Mouse (Mus musculus): ENCODE data around the gene Myof. TPM values are rescaled to one million over a fixed set of nuclear protein-coding genes. Genes with fewer than 3 reads are reported as not detected.

Myof gene
- polyA plus RNA-seq (2015; fragmentation: Nextera tagmentation; extraction: Ambion mirVana), result 5.5 and 6.7 TPM in 2 replicates

- Histone ChIP-seq H3K4me3 (ENCODE audit: low read length) (peak within 1 kb of the TSS; percentile 62), H3K4me2 (ENCODE audit: low read depth, low read length) (peak within 1 kb of the TSS; percentile 93), H3K9ac (ENCODE audit: low read length) (peak within 1 kb of the TSS; percentile 73), H3K27ac (ENCODE audit: low read length) (peak within 1 kb of the TSS; percentile 62), H3K9me3 (replicated peaks; ENCODE audit: control insufficient read depth, low read length) (no peaks in the 10 kb centered on the region), H3K4me1 (ENCODE audit: control insufficient read depth, insufficient read depth, low read length) (peaks cover 11% of the 10 kb centered on the region; the same call in 1 of the 2 replicates), H3K36me3 (ENCODE audit: control insufficient read depth, insufficient read depth) (no peaks in the 10 kb centered on the region), H3K27me3 (ENCODE audit: control insufficient read depth, insufficient read depth, low read length) (0 out of 2 replicates have a peak, but pooled peaks cover 2% of the 10 kb centered on the region)
- peak; percentile 59 for ATAC-seq (replicated peaks; ENCODE audit: extremely low read depth, insufficient read depth, low FRiP score)
- WGBS, result under 1% methylated on average over 28 of the region's 28 CpGs
Measured at GRCm38 (mm10) chr19:38043281-38043981, at the start of gene Myof. Myof (minus strand) TSS chr19:38043577.

- Histone ChIP-seq H3K36me3 (ENCODE audit: control insufficient read depth, insufficient read depth) (no peaks in the 10 kb centered on the region), H3K9me3 (replicated peaks; ENCODE audit: control insufficient read depth, low read length) (no peaks in the 10 kb centered on the region), H3K4me2 (ENCODE audit: low read depth, low read length) (no peak overlapping the region), H3K27ac (ENCODE audit: low read length) (no peak overlapping the region), H3K4me3 (ENCODE audit: low read length) (no peak overlapping the region), H3K4me1 (ENCODE audit: control insufficient read depth, insufficient read depth, low read length) (no peaks in the 10 kb centered on the region), H3K27me3 (ENCODE audit: control insufficient read depth, insufficient read depth, low read length) (peaks cover 16% of the 10 kb centered on the region), H3K9ac (ENCODE audit: low read length) (no peak overlapping the region)
- WGBS, result 78% methylated on average over 4 of the region's 4 CpGs
- no peak for ATAC-seq (replicated peaks; ENCODE audit: extremely low read depth, insufficient read depth, low FRiP score)
Measured at GRCm38 (mm10) chr19:38091512-38091985, 48.2 kb upstream of the Myof start.

- Histone ChIP-seq H3K36me3 (ENCODE audit: control insufficient read depth, insufficient read depth) (no peaks in the 10 kb centered on the region), H3K9me3 (replicated peaks; ENCODE audit: control insufficient read depth, low read length) (no peaks in the 10 kb centered on the region), H3K27me3 (ENCODE audit: control insufficient read depth, insufficient read depth, low read length) (no peaks in the 10 kb centered on the region; the same call in 1 of the 2 replicates), H3K4me1 (ENCODE audit: control insufficient read depth, insufficient read depth, low read length) (no peaks in the 10 kb centered on the region), H3K4me3 (ENCODE audit: low read length) (no peak overlapping the region), H3K4me2 (ENCODE audit: low read depth, low read length) (no peak overlapping the region), H3K27ac (ENCODE audit: low read length) (no peak overlapping the region), H3K9ac (ENCODE audit: low read length) (no peak overlapping the region)
- ATAC-seq (replicated peaks; ENCODE audit: extremely low read depth, insufficient read depth, low FRiP score), result no peak
- 68% methylated on average over 8 of the region's 8 CpGs for WGBS
Measured at GRCm38 (mm10) chr19:38089358-38089757, 46.0 kb upstream of the Myof start.

GRCm38 (mm10) chr19:38086948-38087551, 43.7 kb upstream of the Myof start:
- H3K4me2 ChIP-seq (ENCODE audit: low read depth, low read length), result peak overlapping the region; percentile 6; the same call in 1 of the 2 replicates
- no peak overlapping the region for H3K4me3 ChIP-seq (ENCODE audit: low read length)
- no peaks in the 10 kb centered on the region for H3K36me3 ChIP-seq (ENCODE audit: control insufficient read depth, insufficient read depth)
- H3K27ac ChIP-seq (ENCODE audit: low read length), result no peak overlapping the region
- H3K9me3 ChIP-seq (replicated peaks; ENCODE audit: control insufficient read depth, low read length), result no peaks in the 10 kb centered on the region
- H3K4me1 ChIP-seq (ENCODE audit: control insufficient read depth, insufficient read depth, low read length), result no peaks in the 10 kb centered on the region
- peak; percentile 82 for ATAC-seq (replicated peaks; ENCODE audit: extremely low read depth, insufficient read depth, low FRiP score)
- H3K9ac ChIP-seq (ENCODE audit: low read length), result peak overlapping the region; percentile 33; the same call in 1 of the 2 replicates
- 46% methylated on average over 11 of the region's 11 CpGs for WGBS
- H3K27me3 ChIP-seq (ENCODE audit: control insufficient read depth, insufficient read depth, low read length), result no peaks in the 10 kb centered on the region; the same call in 1 of the 2 replicates

- Histone ChIP-seq H3K4me3 (ENCODE audit: low read length) (no peak overlapping the region), H3K36me3 (ENCODE audit: control insufficient read depth, insufficient read depth) (no peaks in the 10 kb centered on the region), H3K27ac (ENCODE audit: low read length) (no peak overlapping the region), H3K4me1 (ENCODE audit: control insufficient read depth, insufficient read depth, low read length) (no peaks in the 10 kb centered on the region), H3K27me3 (ENCODE audit: control insufficient read depth, insufficient read depth, low read length) (peaks cover 2% of the 10 kb centered on the region; the same call in 1 of the 2 replicates), H3K9ac (ENCODE audit: low read length) (no peak overlapping the region), H3K4me2 (ENCODE audit: low read depth, low read length) (no peak overlapping the region), H3K9me3 (replicated peaks; ENCODE audit: control insufficient read depth, low read length) (no peaks in the 10 kb centered on the region)
- 69% methylated on average over 4 of the region's 4 CpGs for WGBS
- ATAC-seq (replicated peaks; ENCODE audit: extremely low read depth, insufficient read depth, low FRiP score), result no peak
Measured at GRCm38 (mm10) chr19:38085841-38086240, 42.5 kb upstream of the Myof start.

- H3K4me3 ChIP-seq (ENCODE audit: low read length), result no peak overlapping the region
- H3K4me1 ChIP-seq (ENCODE audit: control insufficient read depth, insufficient read depth, low read length), result no peaks in the 10 kb centered on the region
- no peaks in the 10 kb centered on the region for H3K9me3 ChIP-seq (replicated peaks; ENCODE audit: control insufficient read depth, low read length)
- H3K9ac ChIP-seq (ENCODE audit: low read length), result no peak overlapping the region
- no peak overlapping the region for H3K27ac ChIP-seq (ENCODE audit: low read length)
- no peak for ATAC-seq (replicated peaks; ENCODE audit: extremely low read depth, insufficient read depth, low FRiP score)
- H3K27me3 ChIP-seq (ENCODE audit: control insufficient read depth, insufficient read depth, low read length), result peaks cover 2% of the 10 kb centered on the region; the same call in 1 of the 2 replicates
- H3K36me3 ChIP-seq (ENCODE audit: control insufficient read depth, insufficient read depth), result no peaks in the 10 kb centered on the region
- H3K4me2 ChIP-seq (ENCODE audit: low read depth, low read length), result no peak overlapping the region
- 56% methylated on average over 5 of the region's 5 CpGs for WGBS
Measured at GRCm38 (mm10) chr19:38082931-38083525, 39.7 kb upstream of the Myof start.

GRCm38 (mm10) chr19:38081361-38081760, 38.0 kb upstream of the Myof start:
- no peak overlapping the region for H3K9ac ChIP-seq (ENCODE audit: low read length)
- no peak overlapping the region for H3K4me3 ChIP-seq (ENCODE audit: low read length)
- no peaks in the 10 kb centered on the region for H3K9me3 ChIP-seq (replicated peaks; ENCODE audit: control insufficient read depth, low read length)
- no peak for ATAC-seq (replicated peaks; ENCODE audit: extremely low read depth, insufficient read depth, low FRiP score)
- H3K36me3 ChIP-seq (ENCODE audit: control insufficient read depth, insufficient read depth), result no peaks in the 10 kb centered on the region
- H3K27ac ChIP-seq (ENCODE audit: low read length), result no peak overlapping the region
- WGBS, result 73% methylated on average over 3 of the region's 3 CpGs
- no peak overlapping the region for H3K4me2 ChIP-seq (ENCODE audit: low read depth, low read length)
- H3K4me1 ChIP-seq (ENCODE audit: control insufficient read depth, insufficient read depth, low read length), result no peaks in the 10 kb centered on the region
- H3K27me3 ChIP-seq (ENCODE audit: control insufficient read depth, insufficient read depth, low read length), result peaks cover 2% of the 10 kb centered on the region; the same call in 1 of the 2 replicates

- H3K36me3 ChIP-seq (ENCODE audit: control insufficient read depth, insufficient read depth), result peaks cover 7% of the 10 kb centered on the region
- H3K9me3 ChIP-seq (replicated peaks; ENCODE audit: control insufficient read depth, low read length), result no peaks in the 10 kb centered on the region
- ATAC-seq (replicated peaks; ENCODE audit: extremely low read depth, insufficient read depth, low FRiP score), result no peak
- H3K4me2 ChIP-seq (ENCODE audit: low read depth, low read length), result no peak overlapping the region
- no peaks in the 10 kb centered on the region for H3K4me1 ChIP-seq (ENCODE audit: control insufficient read depth, insufficient read depth, low read length)
- no peak overlapping the region for H3K9ac ChIP-seq (ENCODE audit: low read length)
- 81% methylated on average over 3 of the region's 3 CpGs for WGBS
- 0 out of 2 replicates have a peak, but pooled peaks cover 2% of the 10 kb centered on the region for H3K27me3 ChIP-seq (ENCODE audit: control insufficient read depth, insufficient read depth, low read length)
- H3K4me3 ChIP-seq (ENCODE audit: low read length), result no peak overlapping the region
- H3K27ac ChIP-seq (ENCODE audit: low read length), result no peak overlapping the region
Measured at GRCm38 (mm10) chr19:38077851-38078540, 34.6 kb upstream of the Myof start.

Data from heart, embryonic 16.5 days (tissue).